Mouse (Mus musculus): ENCODE measurements around the gene Kpna6. TPM values are rescaled to one million over a fixed set of nuclear protein-coding genes. Genes with fewer than 3 reads are reported as not detected.

The Kpna6 gene
- polyA plus RNA-seq, 1 experiment: 55.3 TPM

DNA sequence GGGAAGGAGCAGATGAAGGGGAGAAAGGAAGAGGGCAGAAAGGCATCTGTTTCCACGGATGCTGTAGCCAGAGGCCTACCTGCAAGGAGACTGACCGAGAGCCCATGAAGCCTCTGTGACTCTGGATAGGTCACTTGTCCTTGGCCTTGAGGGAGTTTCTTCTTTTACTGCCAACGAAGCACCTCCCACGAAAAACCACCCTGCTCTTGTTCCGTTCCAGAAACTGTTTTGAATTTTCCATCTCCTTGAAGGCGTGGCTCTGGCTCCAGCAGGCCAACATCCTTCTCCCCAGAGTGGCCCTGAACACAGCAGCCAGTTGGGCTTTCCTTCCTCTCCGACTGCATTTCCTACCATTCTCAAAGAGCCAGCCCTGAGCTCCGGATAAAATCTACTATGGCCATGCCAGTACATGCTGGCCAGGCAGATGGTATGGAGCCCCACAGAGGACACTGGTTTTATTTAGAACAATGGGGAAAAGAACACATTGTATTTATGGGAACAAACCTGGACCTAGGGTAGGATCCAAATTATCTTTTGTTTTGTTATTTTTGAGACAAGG lies 51.2 kb downstream of the Kpna6 start:
- Histone ChIP-seq H3K27ac (ENCODE audit: insufficient read depth, low read length) (peak overlapping the region; percentile 90), H3K4me1 (ENCODE audit: control insufficient read depth, insufficient read depth, low read length) (peaks cover 18% of the 10 kb centered on the region), H3K4me3 (replicated peaks; ENCODE audit: insufficient read depth, low read depth, low read length) (peak overlapping the region; percentile 98), H3K27me3 (ENCODE audit: control insufficient read depth, insufficient read depth, low read length) (no peaks in the 10 kb centered on the region)
- TF ChIP-seq POLR2A (IDR thresholded peaks at IDR 0.05; ENCODE audit: borderline replicate concordance, insufficient read depth, low read length): peak; percentile 39; the same call in 1 of the 2 replicates
- no peak for TF ChIP-seq CTCF (IDR thresholded peaks at IDR 0.05; ENCODE audit: borderline replicate concordance, insufficient read depth, low read depth, low read length)
- peak; percentile 76 to 91 for DNase-seq
- 11% methylated on average over 8 of the region's 8 CpGs for WGBS

GRCm38 (mm10) chr4:129620419-129621282 lies 51.9 kb downstream of the Kpna6 start:
- no peak for TF ChIP-seq CTCF (IDR thresholded peaks at IDR 0.05; ENCODE audit: borderline replicate concordance, insufficient read depth, low read depth, low read length)
- TF ChIP-seq POLR2A (IDR thresholded peaks at IDR 0.05; ENCODE audit: borderline replicate concordance, insufficient read depth, low read length): no peak
- no peaks in the 10 kb centered on the region for H3K27me3 ChIP-seq (ENCODE audit: control insufficient read depth, insufficient read depth, low read length)
- H3K4me1 ChIP-seq (ENCODE audit: control insufficient read depth, insufficient read depth, low read length): peaks cover 18% of the 10 kb centered on the region
- 73% methylated on average over 11 of the region's 11 CpGs for WGBS
- H3K4me3 ChIP-seq (replicated peaks; ENCODE audit: insufficient read depth, low read depth, low read length): peak overlapping the region; percentile 57
- no peak for DNase-seq
- peak overlapping the region; percentile 90 for H3K27ac ChIP-seq (ENCODE audit: insufficient read depth, low read length)

DNA sequence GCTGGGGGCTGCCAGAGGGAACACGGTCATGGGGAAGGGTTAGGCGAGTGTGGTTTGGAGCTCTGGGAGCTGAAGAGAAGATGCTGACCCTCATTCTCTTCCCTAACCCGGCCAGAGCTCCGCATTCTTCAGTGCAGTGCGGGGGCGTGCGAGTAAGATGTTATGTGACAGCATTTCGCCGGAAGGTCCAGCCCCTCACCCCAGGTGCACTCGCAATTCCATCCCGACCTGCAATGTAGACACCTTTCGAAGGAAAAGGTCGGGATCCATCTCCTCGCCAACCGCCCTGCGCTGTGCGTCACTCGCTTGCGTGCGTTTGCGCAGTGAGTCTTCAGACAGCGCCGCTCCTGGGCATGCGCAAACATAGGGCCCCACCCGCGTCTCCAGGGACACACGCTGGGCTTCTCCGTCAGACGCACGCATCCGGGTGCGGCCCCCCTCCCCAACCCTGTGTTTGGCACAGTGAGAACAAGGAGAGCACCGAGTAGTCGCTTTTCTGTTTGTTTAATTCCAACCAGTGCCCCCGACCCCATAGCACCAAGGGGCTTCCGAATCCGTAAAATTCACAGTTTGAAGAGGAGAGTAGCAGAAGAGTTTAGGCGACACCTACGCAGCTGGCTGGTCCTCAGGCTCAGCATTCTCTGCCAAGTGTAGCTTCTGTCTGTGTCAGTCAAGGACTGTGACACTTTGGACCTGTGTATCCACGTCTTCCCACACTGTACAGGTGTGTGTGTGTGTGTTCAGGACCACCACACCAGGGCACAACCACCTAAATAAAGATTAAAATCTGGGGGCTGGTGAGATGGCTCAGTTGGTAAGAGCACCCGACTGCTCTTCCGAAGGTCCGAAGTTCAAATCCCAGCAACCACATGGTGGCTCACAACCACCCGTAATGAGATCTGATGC lies 53.5 kb downstream of the Kpna6 start, which contains the start of gene Iqcc:
TSS of gene Iqcc (minus strand) at position 314 of the 906 bp plus-strand sequence.
- peak; percentile 96 to 97 for DNase-seq
- Histone ChIP-seq H3K27me3 (ENCODE audit: control insufficient read depth, insufficient read depth, low read length) (no peaks in the 10 kb centered on the region), H3K27ac (ENCODE audit: insufficient read depth, low read length) (peak within 1 kb of the TSS; percentile 90), H3K4me3 (replicated peaks; ENCODE audit: insufficient read depth, low read depth, low read length) (peak within 1 kb of the TSS; percentile 62), H3K4me1 (ENCODE audit: control insufficient read depth, insufficient read depth, low read length) (peaks cover 12% of the 10 kb centered on the region)
- TF ChIP-seq POLR2A (IDR thresholded peaks at IDR 0.05; ENCODE audit: borderline replicate concordance, insufficient read depth, low read length) (peak; percentile 97), CTCF (IDR thresholded peaks at IDR 0.05; ENCODE audit: borderline replicate concordance, insufficient read depth, low read depth, low read length) (no peak; the same call in 1 of the 2 replicates)
- 2% methylated on average over 44 of the region's 44 CpGs for WGBS

GRCm38 (mm10) chr4:129618031-129618430 lies 54.5 kb downstream of the Kpna6 start:
- peaks cover 12% of the 10 kb centered on the region for H3K4me1 ChIP-seq (ENCODE audit: control insufficient read depth, insufficient read depth, low read length)
- TF ChIP-seq POLR2A (IDR thresholded peaks at IDR 0.05; ENCODE audit: borderline replicate concordance, insufficient read depth, low read length): no peak
- no peak for TF ChIP-seq CTCF (IDR thresholded peaks at IDR 0.05; ENCODE audit: borderline replicate concordance, insufficient read depth, low read depth, low read length)
- peak overlapping the region; percentile 62 for H3K4me3 ChIP-seq (replicated peaks; ENCODE audit: insufficient read depth, low read depth, low read length)
- no peaks in the 10 kb centered on the region for H3K27me3 ChIP-seq (ENCODE audit: control insufficient read depth, insufficient read depth, low read length)
- peak in 1 of 2 experiments; percentile 26 for DNase-seq
- WGBS: 96% methylated on average over 5 of the region's 5 CpGs
- peak overlapping the region; percentile 90 for H3K27ac ChIP-seq (ENCODE audit: insufficient read depth, low read length)

GRCm38 (mm10) chr4:129617121-129617641 lies 55.4 kb downstream of the Kpna6 start:
- WGBS: 91% methylated on average over 7 of the region's 7 CpGs
- Histone ChIP-seq H3K27me3 (ENCODE audit: control insufficient read depth, insufficient read depth, low read length) (no peaks in the 10 kb centered on the region), H3K27ac (ENCODE audit: insufficient read depth, low read length) (no peak overlapping the region), H3K4me1 (ENCODE audit: control insufficient read depth, insufficient read depth, low read length) (peaks cover 12% of the 10 kb centered on the region), H3K4me3 (replicated peaks; ENCODE audit: insufficient read depth, low read depth, low read length) (no peak overlapping the region)
- no peak for DNase-seq
- TF ChIP-seq POLR2A (IDR thresholded peaks at IDR 0.05; ENCODE audit: borderline replicate concordance, insufficient read depth, low read length): no peak
- TF ChIP-seq CTCF (IDR thresholded peaks at IDR 0.05; ENCODE audit: borderline replicate concordance, insufficient read depth, low read depth, low read length): no peak

DNA sequence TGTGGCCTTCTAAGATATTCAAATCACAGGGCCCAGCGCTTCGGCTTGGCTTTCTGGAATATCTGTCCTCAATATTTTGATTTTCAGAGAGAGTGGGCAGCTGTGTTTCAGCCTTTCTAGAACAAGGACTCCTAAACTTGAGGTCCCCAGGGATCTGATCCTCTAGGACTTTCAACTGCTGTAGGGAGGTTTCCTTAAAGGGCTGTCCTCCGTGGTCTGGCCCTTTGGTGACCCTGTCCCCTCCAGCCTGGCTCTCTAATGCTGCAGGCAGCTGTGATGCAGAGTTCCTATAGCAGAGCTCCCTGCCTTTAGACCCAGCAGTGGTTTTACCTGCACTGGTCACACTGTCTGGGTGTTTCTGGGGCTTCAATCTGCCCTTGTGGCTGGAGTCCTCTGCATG lies 55.9 kb downstream of the Kpna6 start:
- Histone ChIP-seq H3K27me3 (ENCODE audit: control insufficient read depth, insufficient read depth, low read length) (no peaks in the 10 kb centered on the region), H3K4me3 (replicated peaks; ENCODE audit: insufficient read depth, low read depth, low read length) (no peak overlapping the region), H3K27ac (ENCODE audit: insufficient read depth, low read length) (no peak overlapping the region), H3K4me1 (ENCODE audit: control insufficient read depth, insufficient read depth, low read length) (peaks cover 12% of the 10 kb centered on the region)
- WGBS: 91% methylated on average over 3 of the region's 3 CpGs
- DNase-seq: no peak
- no peak for TF ChIP-seq CTCF (IDR thresholded peaks at IDR 0.05; ENCODE audit: borderline replicate concordance, insufficient read depth, low read depth, low read length)
- no peak for TF ChIP-seq POLR2A (IDR thresholded peaks at IDR 0.05; ENCODE audit: borderline replicate concordance, insufficient read depth, low read length)

DNA sequence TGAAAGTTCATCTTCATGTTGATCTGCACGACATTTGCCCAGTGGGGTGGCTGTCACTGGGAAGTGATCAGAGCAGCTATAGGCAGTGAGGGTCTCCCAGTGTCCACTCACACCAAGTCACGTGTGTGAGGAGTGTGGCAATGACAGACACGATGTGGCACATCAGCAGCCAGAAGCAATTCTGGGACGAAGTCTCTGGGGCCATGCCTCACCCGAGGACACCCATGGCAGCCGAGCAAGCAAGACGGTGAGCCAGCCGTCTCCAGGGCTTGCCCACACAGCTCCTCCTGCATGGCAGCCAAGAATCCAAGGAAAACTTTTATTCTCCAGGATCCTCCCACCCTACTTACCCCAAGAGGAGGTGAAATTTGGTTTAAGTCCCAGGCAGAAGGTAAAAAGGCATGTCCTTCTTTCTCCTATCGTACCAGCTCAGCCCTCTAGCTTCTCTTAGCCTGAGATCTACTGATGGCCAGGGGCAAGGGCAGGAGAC lies 56.7 kb downstream of the Kpna6 start:
- no peak for DNase-seq
- peaks cover 8% of the 10 kb centered on the region for H3K4me1 ChIP-seq (ENCODE audit: control insufficient read depth, insufficient read depth, low read length)
- no peaks in the 10 kb centered on the region for H3K27me3 ChIP-seq (ENCODE audit: control insufficient read depth, insufficient read depth, low read length)
- no peak overlapping the region for H3K27ac ChIP-seq (ENCODE audit: insufficient read depth, low read length)
- no peak overlapping the region for H3K4me3 ChIP-seq (replicated peaks; ENCODE audit: insufficient read depth, low read depth, low read length)
- TF ChIP-seq CTCF (IDR thresholded peaks at IDR 0.05; ENCODE audit: borderline replicate concordance, insufficient read depth, low read depth, low read length): no peak
- no peak for TF ChIP-seq POLR2A (IDR thresholded peaks at IDR 0.05; ENCODE audit: borderline replicate concordance, insufficient read depth, low read length)
- 76% methylated on average over 9 of the region's 9 CpGs for WGBS

Measured in cerebellum, adult 2 months (tissue).